Mouse (Mus musculus): ENCODE measurements around the gene Aox2.
A peak's percentile ranks its signal among the peaks of the same experiment; 100 is the strongest.
"Not testable (repeated sequence)": the region's sequence is repeated elsewhere in the genome, so short reads cannot be mapped to it uniquely, and the experiment has no call there.

Gene Aox2

GRCm38 (mm10) chr1:58346159-58346558 is 68.0 kb downstream of the Aox2 start:
- DNase-seq (ENCODE audit: low spot score in 2 of 2), result no peak

DNA sequence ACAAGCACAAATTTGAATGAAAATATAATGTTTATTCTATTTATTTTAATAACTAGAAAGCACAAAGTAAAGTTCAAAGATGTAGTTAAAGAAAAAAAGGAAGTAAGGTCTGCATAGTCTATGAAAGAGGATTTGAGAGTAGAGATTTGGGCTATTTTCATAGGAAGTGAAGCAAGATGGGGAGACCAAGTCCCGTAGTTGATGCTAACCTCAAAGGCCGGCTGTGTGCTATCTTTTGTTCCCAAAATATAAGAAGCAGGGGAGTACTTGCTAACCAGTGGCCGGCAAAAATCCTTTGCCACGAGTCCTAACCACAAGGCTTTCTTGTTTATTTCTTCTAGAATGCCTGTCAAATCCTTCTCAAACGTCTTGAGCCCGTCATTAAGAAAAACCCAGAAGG is 70.6 kb downstream of the Aox2 start:
- no peak for DNase-seq (ENCODE audit: low spot score in 2 of 2)

GRCm38 (mm10) chr1:58353238-58353893 is 75.2 kb downstream of the Aox2 start:
- DNase-seq (ENCODE audit: low spot score in 2 of 2), result no peak

DNA sequence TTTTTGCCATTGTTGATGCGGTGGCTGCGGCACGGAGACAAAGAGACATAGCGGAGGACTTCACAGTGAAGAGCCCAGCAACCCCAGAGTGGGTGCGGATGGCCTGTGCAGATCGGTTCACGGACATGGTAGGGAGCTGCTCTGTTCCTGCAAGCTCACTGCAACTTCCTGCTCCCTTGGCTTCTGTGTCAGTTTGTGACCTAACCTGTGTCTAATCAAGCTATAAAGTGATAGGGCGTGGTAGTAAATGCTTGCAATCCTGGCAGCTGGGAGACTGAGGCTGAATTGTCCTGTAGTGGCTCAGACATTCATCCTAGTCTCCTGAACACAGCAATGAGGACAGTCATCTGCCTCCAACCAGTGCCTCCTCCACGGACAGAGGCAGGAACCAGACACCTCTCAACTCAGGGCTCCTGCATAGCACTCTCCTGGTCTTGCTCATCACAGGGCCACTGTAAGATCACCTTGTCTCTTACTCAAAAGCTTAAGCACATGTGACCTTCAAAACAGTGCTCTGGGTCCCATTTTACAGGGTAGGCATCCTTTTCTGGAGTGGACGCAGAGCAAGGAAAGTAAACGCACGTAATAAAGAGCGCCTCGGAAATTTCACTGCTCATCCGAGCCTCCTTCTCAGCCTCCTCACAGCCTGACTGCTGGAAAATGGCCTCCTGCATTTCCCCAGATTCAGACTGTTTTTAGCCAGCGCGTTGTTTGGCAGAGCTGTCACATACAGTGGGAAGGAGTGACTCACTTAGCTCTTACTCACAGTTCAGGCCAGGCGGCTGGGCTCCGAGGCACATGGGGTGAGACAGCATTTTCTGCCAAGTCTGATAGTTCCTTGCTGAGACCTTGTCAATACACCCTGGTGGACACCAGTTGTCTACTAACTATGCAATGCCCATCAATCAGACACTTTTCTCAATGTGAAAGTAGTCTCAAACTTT is 81.1 kb downstream of the Aox2 start:
- DNase-seq (ENCODE audit: low spot score in 2 of 2), result peak in 1 of 2 experiments; percentile 44

DNA sequence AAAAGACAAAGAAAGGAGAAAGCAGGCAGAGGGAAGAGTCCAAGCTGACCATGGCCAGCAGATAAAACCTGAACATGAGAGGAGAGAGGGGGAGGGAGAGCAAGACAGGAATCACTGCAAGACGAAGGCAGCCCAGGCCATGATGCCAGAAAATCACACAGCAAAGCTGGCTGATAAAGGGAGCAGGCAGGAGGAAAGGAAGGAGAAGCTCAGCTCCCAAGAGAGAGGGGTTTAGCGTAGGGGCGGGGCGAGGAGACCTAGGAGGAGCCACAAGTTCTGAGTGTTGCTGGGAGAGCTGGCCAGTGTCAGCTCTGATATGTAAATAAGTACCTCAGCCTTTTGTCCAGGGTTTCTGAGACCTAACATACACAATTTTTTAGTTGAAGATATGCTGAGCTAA is 84.2 kb downstream of the Aox2 start:
- DNase-seq (ENCODE audit: low spot score in 2 of 2), result no peak

- DNase-seq (ENCODE audit: low spot score in 2 of 2), result no peak
These were observed 86.4 kb downstream of the Aox2 start for GRCm38 (mm10) chr1:58364551-58364950.

GRCm38 (mm10) chr1:58365829-58366228 is 87.7 kb downstream of the Aox2 start:
- no peak for DNase-seq (ENCODE audit: low spot score in 2 of 2)

GRCm38 (mm10) chr1:58366737-58367471 is 88.8 kb downstream of the Aox2 start:
- no peak for DNase-seq (ENCODE audit: low spot score in 2 of 2)

DNA sequence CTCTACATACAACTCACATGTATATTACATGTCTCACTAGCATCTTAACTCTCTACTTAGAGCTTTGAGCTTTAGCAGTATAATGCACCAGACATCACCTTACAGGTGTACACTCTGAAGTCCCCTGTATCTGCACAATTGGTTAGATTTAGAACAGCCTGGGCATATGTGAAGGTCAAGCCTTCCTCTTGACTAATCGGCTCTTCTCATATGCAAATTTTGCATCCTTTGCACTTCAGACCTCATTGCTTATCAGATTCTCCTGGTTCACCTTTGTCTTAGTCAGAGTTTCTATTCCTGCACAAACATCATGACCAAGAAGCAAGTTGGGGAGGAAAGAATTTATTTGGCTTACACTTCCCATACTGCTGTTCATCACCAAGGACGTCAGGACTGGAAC is 91.6 kb downstream of the Aox2 start:
- no peak for DNase-seq (ENCODE audit: low spot score in 2 of 2)

DNA sequence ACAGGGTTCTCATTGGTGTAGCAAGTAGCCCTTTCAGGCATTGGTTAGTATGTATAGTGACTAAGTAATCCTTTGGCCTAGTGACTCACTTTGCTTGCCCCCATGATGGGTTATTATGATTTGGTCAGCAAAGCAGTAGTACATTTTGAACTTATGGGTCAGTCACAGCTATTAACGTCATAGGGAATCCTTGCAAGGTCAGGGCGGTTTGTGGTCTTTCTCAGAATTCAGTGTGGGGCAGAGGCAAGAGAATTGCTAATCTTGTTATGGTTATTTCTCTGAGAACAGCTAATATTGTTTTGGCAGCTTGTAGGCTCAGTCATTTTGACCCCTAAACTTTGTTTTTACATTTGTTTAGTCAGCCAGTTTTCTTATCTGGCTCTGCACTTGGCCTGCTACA is 96.1 kb downstream of the Aox2 start:
- not testable (repeated sequence) for DNase-seq (ENCODE audit: low spot score in 2 of 2)

- no peak for DNase-seq (ENCODE audit: low spot score in 2 of 2)
These were observed 97.5 kb downstream of the Aox2 start for GRCm38 (mm10) chr1:58375574-58376147.

GRCm38 (mm10) chr1:58382586-58383281 is 104.6 kb downstream of the Aox2 start:
- no peak for DNase-seq (ENCODE audit: low spot score in 2 of 2)

GRCm38 (mm10) chr1:58391421-58392267 is 113.5 kb downstream of the Aox2 start:
- DNase-seq (ENCODE audit: low spot score in 2 of 2), result no peak

- no peak for DNase-seq (ENCODE audit: low spot score in 2 of 2)
These were observed 114.1 kb downstream of the Aox2 start for GRCm38 (mm10) chr1:58392268-58392651.

GRCm38 (mm10) chr1:58392652-58393283 is 114.6 kb downstream of the Aox2 start, which contains the start of gene Bzw1:
Bzw1 (plus strand) TSS chr1:58392898.
- DNase-seq (ENCODE audit: low spot score in 2 of 2), result peak; percentile 92 to 95

- peak; percentile 41 to 63 for DNase-seq (ENCODE audit: low spot score in 2 of 2)
These were observed 115.4 kb downstream of the Aox2 start for GRCm38 (mm10) chr1:58393284-58394195.

- no peak for DNase-seq (ENCODE audit: low spot score in 2 of 2)
These were observed 117.2 kb downstream of the Aox2 start for GRCm38 (mm10) chr1:58395341-58395740.

- no peak for DNase-seq (ENCODE audit: low spot score in 2 of 2)
These were observed 118.1 kb downstream of the Aox2 start for GRCm38 (mm10) chr1:58396179-58396578.

DNA sequence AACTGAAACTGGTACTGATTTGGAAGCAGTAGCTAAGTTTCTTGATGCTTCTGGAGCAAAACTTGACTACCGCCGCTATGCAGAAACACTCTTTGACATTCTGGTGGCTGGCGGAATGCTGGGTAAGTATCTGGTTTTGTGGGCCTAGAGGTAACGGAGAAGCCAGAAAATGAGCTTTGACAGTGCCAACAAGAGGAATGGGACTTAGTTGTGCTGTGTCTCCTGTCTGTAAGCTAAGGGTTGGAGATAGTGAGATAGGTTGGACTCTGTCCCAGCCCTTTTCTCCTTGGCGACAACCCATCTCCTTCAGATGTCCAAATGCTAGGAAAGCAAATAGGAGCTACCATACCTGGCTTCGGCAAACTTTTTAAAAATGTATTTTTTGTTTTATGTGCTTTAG is 119.6 kb downstream of the Aox2 start:
- no peak for DNase-seq (ENCODE audit: low spot score in 2 of 2)

Measured in urinary bladder, postnatal 4 days (tissue).